Mouse (Mus musculus) activated CD4-positive, CD25-positive, alpha-beta regulatory T cell, adult 9 weeks (primary cell): Measurements from ENCODE around the gene Gm19410. TPM values are rescaled to one million over a fixed set of nuclear protein-coding genes. Genes with fewer than 3 reads are reported as not detected.

Experiments
- polyA plus RNA-seq: library from polyadenylated mRNA; unstranded; fragments of 100-300 nt; shearing (Covaris generic); gene quantifications from one replicate; pipeline ENCODE4 v1.2.1, GENCODE M21; 2017

Gm19410 gene
- polyA plus RNA-seq = not detected

DNA sequence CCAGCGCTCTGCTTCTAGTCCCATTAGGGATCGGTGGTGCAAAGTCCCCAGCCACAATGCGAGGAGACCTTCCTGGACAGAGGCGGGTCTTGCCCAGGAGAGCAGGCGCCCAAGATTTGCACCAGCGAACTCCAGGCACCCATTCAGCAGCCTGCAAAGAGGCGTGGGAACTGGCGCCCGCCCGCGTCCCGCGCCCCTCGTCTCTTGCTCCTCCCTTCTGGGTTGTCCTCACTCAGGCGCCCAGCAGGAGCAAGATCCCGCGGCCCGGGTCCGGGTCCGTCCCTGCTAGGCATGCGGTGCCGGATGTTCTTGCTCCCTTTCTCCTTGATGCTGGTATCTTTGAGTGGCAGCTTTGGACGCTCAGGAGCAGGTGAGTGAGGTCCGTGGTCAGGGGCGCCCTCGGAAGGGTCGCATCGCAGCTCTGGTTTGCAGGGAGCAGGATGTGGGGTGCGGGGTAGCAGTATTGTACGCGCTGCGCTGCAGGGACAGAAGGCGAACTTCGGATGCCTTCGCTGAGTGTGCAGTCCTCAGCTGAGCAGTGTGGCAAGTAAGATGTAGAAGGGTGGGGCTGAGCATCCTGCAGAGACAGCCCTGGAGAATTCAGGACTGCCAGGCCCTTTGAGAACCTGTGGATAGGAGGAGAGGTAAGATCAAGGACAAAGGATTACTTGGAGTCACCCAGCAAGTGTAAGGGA lies at the start of gene Gm19410:
TSS of gene Gm19410 (plus strand) at position 292 of the 695 bp plus-strand sequence.

